Mouse (Mus musculus): Measurements from ENCODE around the gene Phrf1. TPM values are rescaled to one million over a fixed set of nuclear protein-coding genes. Genes with fewer than 3 reads are reported as not detected.
A peak's percentile ranks its signal among the peaks of the same experiment; 100 is the strongest.

Gene Phrf1
- polyA plus RNA-seq, 1 experiment from 2014 or later = 71.7 TPM

DNA sequence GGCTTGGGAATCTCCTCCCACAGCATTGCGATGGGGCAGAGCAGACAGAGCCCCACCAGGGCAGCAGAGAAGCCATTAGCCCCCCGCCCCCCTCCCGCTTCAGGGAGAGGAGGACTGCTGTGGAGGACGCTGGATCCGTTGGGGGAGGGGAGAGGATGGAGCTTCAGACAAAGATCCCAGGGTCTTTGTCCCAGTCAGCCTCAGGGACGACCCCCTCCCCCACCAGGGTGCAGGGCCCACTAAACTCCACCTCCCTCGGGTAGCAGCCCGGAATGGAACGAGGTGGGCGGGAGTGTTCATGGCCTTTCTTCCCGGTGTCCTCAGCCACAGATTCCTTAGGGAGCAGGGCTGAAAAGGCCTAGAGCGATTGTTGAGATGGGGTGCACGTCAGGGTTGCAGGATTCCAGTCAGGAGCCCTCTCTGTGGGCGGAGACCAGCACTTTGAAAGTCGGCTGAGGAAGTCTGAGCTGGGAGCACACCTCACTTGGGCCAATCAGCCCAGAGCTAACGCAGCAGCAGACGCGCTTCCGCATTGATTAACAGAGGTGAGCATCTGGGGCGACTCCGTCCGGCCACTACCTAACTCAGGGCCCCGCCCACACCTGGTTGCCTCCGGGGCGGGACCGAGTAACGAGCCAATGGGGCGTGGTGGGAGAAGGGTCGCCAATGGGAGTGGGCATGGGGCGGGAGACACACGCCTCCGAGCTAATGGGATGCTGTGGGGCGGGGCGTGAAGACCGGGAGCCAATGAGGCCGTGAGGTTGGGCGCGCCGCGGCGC lies 13.3 kb upstream of the Phrf1 start, which contains the start of gene Rassf7:
Rassf7 (plus strand) TSS at position 760 of the 779 bp plus-strand sequence.
- ATAC-seq (ENCODE audit: low FRiP score, low read depth) = peak; percentile 96
- Histone ChIP-seq H3K4me1 (replicated peaks) (peaks cover 20% of the 10 kb centered on the region), H3K36me3 (no peaks in the 10 kb centered on the region), H3K9ac (peak within 1 kb of the TSS; percentile 65), H3K27ac (replicated peaks) (peak within 1 kb of the TSS; percentile 69), H3K27me3 (no peaks in the 10 kb centered on the region), H3K4me2 (peak within 1 kb of the TSS; percentile 98), H3K9me3 (no peaks in the 10 kb centered on the region), H3K4me3 (peak within 1 kb of the TSS; percentile 65)
- under 1% methylated on average over 41 of the region's 41 CpGs for WGBS

DNA sequence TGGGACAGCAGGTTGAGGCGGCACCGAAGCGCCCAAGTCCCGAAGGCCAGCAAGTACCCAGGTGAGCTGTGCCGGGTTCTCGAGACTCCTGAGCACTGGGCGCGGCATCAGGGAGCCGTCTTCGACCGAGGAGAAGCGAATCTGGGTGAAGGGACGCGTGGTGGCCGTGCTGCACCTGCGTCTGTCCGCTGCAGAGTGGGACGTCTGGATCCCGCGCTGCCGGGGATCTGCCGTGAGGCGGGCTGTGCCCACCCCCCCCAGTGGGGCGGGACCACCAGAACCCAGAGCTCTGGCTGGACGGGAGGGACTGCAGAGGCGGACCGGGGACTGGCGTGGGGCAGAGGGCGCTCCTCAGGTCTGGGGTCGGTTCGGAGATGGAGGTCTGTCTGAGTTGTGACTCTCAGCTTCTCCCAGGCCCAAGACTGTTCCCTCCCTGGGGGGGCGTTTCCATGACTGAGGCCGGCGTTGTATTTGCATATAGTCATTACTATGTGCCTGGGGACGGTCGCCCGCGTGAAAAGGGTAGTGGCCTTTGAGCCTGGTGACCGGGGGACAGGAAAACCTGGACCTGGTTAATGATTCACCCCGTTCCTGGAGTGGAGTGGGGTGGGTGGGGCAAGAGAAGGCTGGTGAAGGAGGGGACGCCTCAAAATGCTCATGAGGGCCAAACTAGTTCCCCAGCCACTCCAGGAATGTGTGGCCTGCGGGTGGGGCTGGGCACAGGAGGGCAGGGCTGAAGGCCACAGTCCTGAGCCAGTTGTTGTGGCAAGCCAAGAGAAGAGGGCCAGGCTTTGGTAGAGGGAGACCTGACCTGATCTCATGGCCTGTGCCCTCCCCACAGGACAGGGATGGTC lies 12.5 kb upstream of the Phrf1 start:
- no peaks in the 10 kb centered on the region for H3K36me3 ChIP-seq
- WGBS = 1% methylated on average over 41 of the region's 42 CpGs
- peaks cover 24% of the 10 kb centered on the region for H3K4me1 ChIP-seq (replicated peaks)
- H3K27ac ChIP-seq (replicated peaks) = peak overlapping the region; percentile 69
- peak overlapping the region; percentile 65 for H3K9ac ChIP-seq
- ATAC-seq (ENCODE audit: low FRiP score, low read depth) = peak; percentile 69
- H3K9me3 ChIP-seq = no peaks in the 10 kb centered on the region
- H3K27me3 ChIP-seq = no peaks in the 10 kb centered on the region
- H3K4me3 ChIP-seq = peak overlapping the region; percentile 65
- peak overlapping the region; percentile 98 for H3K4me2 ChIP-seq

DNA sequence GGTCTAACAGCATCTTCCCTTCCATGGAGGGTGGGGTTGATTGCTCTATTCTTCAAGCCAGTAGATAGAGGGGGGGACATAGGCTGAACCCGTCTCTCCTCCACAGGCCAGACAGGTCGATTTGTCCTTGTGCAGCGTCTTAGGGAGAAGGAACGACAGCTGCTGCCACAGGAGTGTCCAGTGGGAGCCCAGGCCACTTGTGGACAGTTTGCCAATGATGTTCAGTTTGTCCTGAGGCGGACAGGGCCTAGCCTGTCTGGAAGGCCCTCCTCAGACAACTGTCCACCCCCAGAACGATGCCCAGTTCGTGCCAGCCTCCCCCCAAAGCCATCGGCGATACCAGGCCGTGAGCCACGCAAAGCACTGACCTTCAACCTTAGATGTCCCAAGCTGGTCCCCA lies 11.7 kb upstream of the Phrf1 start:
- H3K9me3 ChIP-seq = no peaks in the 10 kb centered on the region
- no peak overlapping the region for H3K9ac ChIP-seq
- WGBS = 90% methylated on average over 11 of the region's 11 CpGs
- H3K27me3 ChIP-seq = no peaks in the 10 kb centered on the region
- H3K4me3 ChIP-seq = peak overlapping the region; percentile 65; the same call in 1 of the 2 replicates
- no peak for ATAC-seq (ENCODE audit: low FRiP score, low read depth)
- H3K4me1 ChIP-seq (replicated peaks) = peaks cover 31% of the 10 kb centered on the region
- H3K36me3 ChIP-seq = no peaks in the 10 kb centered on the region
- H3K27ac ChIP-seq (replicated peaks) = no peak overlapping the region
- H3K4me2 ChIP-seq = peak overlapping the region; percentile 98; the same call in 1 of the 2 replicates

DNA sequence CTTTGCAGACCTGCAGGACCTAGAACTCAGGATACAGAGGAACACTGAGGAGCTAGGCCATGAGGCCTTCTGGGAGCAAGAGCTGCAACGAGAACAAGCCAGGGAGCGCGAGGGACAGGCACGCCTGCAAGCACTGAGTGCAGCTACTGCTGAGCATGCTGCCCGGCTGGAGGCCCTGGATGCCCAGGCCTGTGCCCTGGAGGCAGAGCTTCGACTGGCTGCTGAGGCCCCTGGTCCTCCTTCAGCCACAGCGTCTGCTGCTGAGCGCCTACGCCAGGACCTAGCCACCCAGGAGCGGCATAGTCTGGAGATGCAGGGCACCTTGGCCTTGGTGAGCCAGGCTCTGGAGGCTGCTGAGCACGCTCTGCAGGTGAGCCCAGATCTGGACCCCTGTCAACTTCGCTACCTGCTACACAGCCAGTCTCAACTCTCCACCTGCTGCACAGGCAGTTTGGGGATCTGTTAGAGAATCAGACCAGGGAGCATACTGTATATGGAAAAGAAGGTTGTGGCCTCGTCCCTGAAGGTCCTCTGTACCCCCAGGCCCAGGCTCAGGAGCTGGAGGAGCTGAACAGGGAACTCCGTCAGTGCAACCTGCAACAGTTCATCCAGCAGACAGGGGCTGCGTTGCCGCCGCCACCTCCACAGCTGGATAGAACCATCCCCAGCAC lies 11.1 kb upstream of the Phrf1 start:
- no peak overlapping the region for H3K4me2 ChIP-seq
- 90% methylated on average over 17 of the region's 17 CpGs for WGBS
- H3K9me3 ChIP-seq = no peaks in the 10 kb centered on the region
- H3K9ac ChIP-seq = no peak overlapping the region
- ATAC-seq (ENCODE audit: low FRiP score, low read depth) = no peak
- H3K4me1 ChIP-seq (replicated peaks) = peaks cover 37% of the 10 kb centered on the region
- no peak overlapping the region for H3K4me3 ChIP-seq
- no peaks in the 10 kb centered on the region for H3K27me3 ChIP-seq
- H3K27ac ChIP-seq (replicated peaks) = no peak overlapping the region
- H3K36me3 ChIP-seq = no peaks in the 10 kb centered on the region

DNA sequence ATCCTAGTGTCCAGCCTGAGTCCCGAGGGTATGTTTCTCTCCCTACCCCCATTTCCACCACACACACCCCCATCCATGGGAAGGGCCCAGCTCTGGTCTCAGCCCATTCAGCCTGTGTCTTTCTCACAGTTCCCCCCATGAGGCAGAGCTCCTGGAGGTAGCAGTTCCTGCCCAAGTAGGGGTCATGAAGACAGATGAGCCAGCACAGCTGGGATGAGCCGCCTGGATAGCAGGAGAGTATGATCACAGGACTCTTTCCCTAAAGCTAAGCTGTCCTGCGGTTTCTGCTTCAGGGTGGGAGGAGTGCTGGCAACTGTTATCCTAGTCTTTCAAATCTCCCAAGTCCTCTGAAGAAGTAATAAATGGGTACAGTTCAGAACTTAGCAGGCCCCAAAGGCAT lies 10.4 kb upstream of the Phrf1 start:
- H3K4me2 ChIP-seq = no peak overlapping the region
- no peak overlapping the region for H3K4me3 ChIP-seq
- H3K9ac ChIP-seq = no peak overlapping the region
- peaks cover 41% of the 10 kb centered on the region for H3K4me1 ChIP-seq (replicated peaks)
- no peaks in the 10 kb centered on the region for H3K27me3 ChIP-seq
- no peaks in the 10 kb centered on the region for H3K9me3 ChIP-seq
- 81% methylated on average over 3 of the region's 3 CpGs for WGBS
- H3K27ac ChIP-seq (replicated peaks) = no peak overlapping the region
- no peak for ATAC-seq (ENCODE audit: low FRiP score, low read depth)
- no peaks in the 10 kb centered on the region for H3K36me3 ChIP-seq

DNA sequence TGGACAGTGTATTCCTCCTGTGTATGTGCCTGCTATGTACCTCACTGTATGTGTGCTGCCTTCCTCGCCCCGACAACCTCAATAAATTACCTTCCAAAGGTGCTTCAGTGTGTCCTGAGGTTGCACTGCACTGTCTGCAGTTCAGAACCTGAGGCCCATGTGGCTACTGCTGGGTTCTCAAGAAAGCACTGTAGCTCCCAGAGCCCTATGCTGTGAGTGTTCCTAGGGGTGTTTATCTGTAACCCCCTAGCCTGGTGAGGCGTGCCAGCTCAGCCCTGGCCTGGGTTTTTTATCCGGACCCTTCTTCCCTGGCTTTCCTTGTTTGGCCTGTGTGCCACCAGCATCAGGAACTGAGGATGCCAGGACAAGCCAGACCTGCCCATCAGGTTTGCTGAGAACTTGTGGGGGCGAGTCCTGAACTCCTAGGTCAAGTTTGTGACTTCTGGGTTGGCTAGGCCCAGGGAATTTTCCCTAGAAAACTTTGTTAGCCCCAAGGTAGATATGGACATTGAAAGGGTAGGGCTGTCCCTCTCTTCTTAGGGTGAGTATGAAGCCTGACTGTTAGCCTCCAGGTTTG lies 9.9 kb upstream of the Phrf1 start:
- no peak overlapping the region for H3K4me3 ChIP-seq
- no peak for ATAC-seq (ENCODE audit: low FRiP score, low read depth)
- no peaks in the 10 kb centered on the region for H3K36me3 ChIP-seq
- H3K27me3 ChIP-seq = no peaks in the 10 kb centered on the region
- H3K4me2 ChIP-seq = no peak overlapping the region
- 93% methylated on average over 5 of the region's 5 CpGs for WGBS
- H3K27ac ChIP-seq (replicated peaks) = no peak overlapping the region
- no peaks in the 10 kb centered on the region for H3K9me3 ChIP-seq
- peaks cover 41% of the 10 kb centered on the region for H3K4me1 ChIP-seq (replicated peaks)
- no peak overlapping the region for H3K9ac ChIP-seq

DNA sequence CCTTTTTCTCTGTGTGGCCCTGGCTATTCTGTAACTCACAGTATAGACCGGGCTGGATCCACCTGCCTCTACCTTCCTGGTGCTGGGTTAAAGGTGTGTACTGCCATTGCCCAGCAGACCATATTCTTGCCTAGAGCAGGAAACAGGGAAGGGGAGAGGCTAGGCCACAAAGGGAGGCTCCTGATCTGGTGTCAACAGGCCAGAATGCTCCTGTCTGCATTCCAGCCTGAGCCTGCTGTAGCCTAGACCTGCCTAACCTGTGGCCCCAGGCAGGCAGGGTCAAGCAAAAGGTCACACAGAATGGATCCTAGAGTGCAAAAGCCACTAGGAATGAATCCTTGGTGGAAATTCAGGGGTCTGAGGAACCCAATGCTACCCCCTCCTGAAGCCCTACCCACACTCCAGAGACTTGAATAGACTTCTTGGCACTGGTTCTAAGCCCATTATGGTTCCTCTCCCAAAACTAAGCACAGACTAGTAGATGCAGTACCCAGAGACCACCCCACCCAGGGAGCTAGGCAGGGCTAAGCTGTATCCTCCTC lies 9.0 kb upstream of the Phrf1 start:
- no peaks in the 10 kb centered on the region for H3K9me3 ChIP-seq
- H3K27me3 ChIP-seq = no peaks in the 10 kb centered on the region
- no peak overlapping the region for H3K9ac ChIP-seq
- no peak for ATAC-seq (ENCODE audit: low FRiP score, low read depth)
- no peaks in the 10 kb centered on the region for H3K36me3 ChIP-seq
- peaks cover 41% of the 10 kb centered on the region for H3K4me1 ChIP-seq (replicated peaks)
- H3K4me2 ChIP-seq = no peak overlapping the region
- WGBS = 83% methylated on average over 1 of the region's 1 CpGs
- H3K4me3 ChIP-seq = no peak overlapping the region
- H3K27ac ChIP-seq (replicated peaks) = no peak overlapping the region

DNA sequence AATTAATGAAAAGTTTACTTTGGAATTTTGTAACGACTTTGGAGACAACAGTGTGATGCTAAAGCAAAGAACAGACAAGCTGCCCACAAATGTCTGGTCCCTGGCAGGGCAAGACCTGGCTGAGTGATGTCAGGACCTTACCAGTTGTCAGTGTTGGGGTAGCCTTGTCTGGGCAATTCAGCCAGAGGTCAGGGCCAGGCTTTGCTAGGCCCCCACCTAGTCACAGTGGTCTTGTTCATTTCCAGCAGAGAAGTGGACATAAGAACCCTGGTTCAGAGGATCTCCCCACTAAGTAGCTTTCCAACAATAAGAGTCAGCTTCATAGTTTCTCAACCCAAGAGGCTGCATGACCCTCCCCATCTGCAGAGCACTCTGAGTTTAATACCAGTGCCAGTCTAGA lies 8.2 kb upstream of the Phrf1 start:
- Histone ChIP-seq H3K4me2 (peak overlapping the region; percentile 76; the same call in 1 of the 2 replicates), H3K4me3 (no peak overlapping the region), H3K27me3 (no peaks in the 10 kb centered on the region), H3K9me3 (no peaks in the 10 kb centered on the region), H3K4me1 (replicated peaks) (peaks cover 35% of the 10 kb centered on the region), H3K36me3 (no peaks in the 10 kb centered on the region), H3K27ac (replicated peaks) (no peak overlapping the region), H3K9ac (no peak overlapping the region)
- 86% methylated on average over 1 of the region's 1 CpGs for WGBS
- no peak for ATAC-seq (ENCODE audit: low FRiP score, low read depth)

DNA sequence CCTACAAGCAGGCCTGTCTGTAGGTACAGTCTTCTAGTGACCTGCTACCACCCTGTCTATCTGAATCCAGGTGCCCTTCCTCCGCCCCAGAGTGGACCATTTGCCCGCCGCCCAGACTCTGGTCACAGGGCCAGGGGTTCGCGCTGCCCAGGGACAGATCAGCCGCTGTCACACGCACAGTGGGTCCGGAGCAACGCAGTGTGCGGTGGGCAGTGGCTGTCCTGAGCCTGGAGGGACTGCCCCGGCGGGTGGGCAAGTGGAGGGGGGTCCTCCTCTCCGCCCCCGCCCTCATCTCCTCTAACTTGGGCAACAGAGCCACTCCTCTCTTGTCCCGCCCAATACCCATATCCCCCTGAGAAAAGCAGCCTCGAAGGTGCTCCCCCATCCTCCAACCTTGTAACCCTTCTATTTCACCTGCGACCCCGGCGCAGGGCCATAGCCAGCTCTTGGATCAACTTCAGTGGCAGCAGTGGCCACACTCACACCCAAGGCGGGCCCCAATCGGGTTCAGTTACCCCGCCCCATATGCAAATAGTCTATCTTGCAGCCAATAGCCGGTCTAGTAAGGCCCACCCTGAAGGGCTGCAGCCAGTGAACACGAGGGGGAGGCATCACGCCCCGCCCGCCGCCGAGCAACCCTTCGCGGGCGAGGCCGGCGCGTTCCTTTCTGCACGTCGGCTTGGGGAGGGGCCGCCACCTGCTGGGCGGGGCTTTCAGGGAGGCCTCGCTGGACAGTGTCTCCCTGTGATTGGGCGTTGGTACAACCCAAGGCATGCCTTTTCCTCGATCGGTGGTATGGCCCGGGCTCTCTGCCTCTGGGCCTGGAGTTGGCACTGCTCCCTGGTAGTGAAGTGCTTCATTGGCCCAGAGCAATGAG lies 7.1 kb upstream of the Phrf1 start:
- peak overlapping the region; percentile 47 for H3K9ac ChIP-seq
- peak overlapping the region; percentile 76 for H3K4me2 ChIP-seq
- peak overlapping the region; percentile 42 for H3K4me3 ChIP-seq
- 3% methylated on average over 44 of the region's 44 CpGs for WGBS
- H3K4me1 ChIP-seq (replicated peaks) = peaks cover 30% of the 10 kb centered on the region
- no peaks in the 10 kb centered on the region for H3K36me3 ChIP-seq
- peak overlapping the region; percentile 72 for H3K27ac ChIP-seq (replicated peaks)
- H3K27me3 ChIP-seq = no peaks in the 10 kb centered on the region
- H3K9me3 ChIP-seq = no peaks in the 10 kb centered on the region
- ATAC-seq (ENCODE audit: low FRiP score, low read depth) = peak; percentile 97

DNA sequence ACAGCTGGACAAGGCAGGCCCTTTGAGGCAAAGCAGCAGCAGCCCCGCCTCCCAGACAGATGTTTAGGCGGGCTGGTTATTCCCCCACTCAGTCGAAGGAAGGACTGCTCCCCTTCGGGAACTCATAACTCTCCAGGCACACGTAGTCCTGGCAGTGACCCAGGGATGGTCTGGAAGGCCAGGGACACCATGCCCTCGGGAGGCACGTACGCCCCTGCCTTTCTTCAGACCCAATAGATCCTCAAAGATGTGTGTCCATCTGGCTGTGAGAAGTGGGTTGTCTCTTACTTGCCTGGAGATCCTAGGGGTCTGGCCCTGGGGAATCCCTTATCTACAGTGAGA lies 6.5 kb upstream of the Phrf1 start:
- H3K27me3 ChIP-seq = no peaks in the 10 kb centered on the region
- H3K4me1 ChIP-seq (replicated peaks) = peaks cover 23% of the 10 kb centered on the region
- 3% methylated on average over 8 of the region's 8 CpGs for WGBS
- no peaks in the 10 kb centered on the region for H3K9me3 ChIP-seq
- H3K9ac ChIP-seq = peak overlapping the region; percentile 47
- H3K27ac ChIP-seq (replicated peaks) = peak overlapping the region; percentile 72
- no peak for ATAC-seq (ENCODE audit: low FRiP score, low read depth)
- H3K36me3 ChIP-seq = no peaks in the 10 kb centered on the region
- H3K4me2 ChIP-seq = peak overlapping the region; percentile 76
- peak overlapping the region; percentile 42 for H3K4me3 ChIP-seq
